Mouse (Mus musculus): ENCODE results near the gene Dennd1a.
A peak's percentile ranks its signal among the peaks of the same experiment; 100 is the strongest.

Gene Dennd1a

DNA sequence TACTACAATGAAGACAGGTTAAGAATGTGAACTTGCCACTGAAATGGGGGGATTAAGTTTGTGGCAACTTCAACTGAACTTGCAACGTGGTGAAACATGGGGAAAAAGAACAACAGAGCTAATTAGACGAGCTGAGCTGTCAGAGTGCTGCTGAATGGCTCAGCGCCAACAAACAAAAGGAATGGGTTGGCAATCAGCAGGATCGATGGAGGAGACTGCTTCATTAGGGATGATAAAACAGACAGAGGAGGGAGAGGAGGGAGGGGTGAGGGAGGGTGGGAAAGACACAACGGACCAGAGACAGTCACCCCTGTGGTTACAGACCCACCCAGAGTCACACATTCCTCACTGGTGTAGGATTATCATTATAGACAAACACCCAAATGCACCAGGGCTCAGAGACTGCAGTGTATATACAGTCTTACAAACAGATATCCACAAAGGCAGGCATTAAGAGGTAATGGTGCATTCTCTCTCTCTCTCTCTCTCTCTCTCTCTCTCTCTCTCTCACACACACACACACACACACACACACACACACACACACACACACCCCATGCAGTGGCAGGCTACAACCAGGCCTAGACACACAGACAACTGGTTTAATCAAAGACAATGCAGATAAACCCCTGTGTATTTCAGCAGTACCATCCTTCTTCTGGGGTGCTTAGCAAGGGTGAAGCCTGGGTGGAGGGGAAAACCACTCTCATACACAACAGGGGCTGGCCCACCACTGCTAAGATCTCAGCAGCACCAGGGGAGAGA is 468.2 kb downstream of the Dennd1a start:
- no peak for DNase-seq (ENCODE audit: low spot score in 2 of 2)

DNA sequence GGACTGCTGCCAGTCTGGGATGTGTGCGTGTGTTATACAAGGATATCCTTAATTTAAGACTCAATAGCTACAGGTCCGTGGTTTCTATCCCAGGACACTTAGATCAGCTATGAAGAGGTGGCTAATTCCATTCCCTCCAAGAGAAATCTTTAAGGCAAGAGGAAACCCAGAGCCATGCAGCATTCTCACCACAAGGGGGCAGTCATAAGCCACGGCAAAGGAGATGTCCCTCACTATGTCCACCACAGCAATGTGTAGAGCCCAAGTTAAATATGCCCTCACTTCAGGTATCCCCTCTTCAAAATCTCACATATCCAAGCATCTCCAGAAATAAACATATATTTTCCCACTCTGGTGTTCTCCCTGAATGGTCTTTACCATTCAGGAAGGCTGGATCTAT is 471.5 kb downstream of the Dennd1a start:
- DNase-seq (ENCODE audit: low spot score in 2 of 2) = peak; percentile 22 to 25

GRCm38 (mm10) chr2:37814820-37815361 is 472.3 kb downstream of the Dennd1a start:
- DNase-seq (ENCODE audit: low spot score in 2 of 2) = no peak

DNA sequence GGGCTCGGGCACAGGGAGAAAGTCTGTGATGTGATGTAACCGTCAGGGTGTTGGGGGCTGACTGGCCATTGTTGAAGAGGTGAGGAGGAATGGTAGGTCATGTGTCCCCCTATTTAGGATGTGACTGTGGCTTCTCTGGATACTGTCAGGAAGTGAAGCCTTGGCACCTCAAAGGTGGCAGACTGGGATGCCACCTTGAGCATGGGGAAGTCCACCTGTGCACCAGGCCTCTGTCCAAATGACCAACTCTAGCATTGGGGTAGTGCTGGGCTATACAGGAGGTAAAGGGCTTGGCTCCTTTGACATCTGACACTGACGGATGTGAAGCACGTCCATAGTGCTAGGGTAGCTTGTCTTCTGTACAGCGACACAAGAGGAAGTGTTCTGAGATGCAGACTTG is 474.8 kb downstream of the Dennd1a start:
- no peak for DNase-seq (ENCODE audit: low spot score in 2 of 2)

- no peak for DNase-seq (ENCODE audit: low spot score in 2 of 2)
Observed at GRCm38 (mm10) chr2:37811682-37812081, 475.5 kb downstream of the Dennd1a start.

DNA sequence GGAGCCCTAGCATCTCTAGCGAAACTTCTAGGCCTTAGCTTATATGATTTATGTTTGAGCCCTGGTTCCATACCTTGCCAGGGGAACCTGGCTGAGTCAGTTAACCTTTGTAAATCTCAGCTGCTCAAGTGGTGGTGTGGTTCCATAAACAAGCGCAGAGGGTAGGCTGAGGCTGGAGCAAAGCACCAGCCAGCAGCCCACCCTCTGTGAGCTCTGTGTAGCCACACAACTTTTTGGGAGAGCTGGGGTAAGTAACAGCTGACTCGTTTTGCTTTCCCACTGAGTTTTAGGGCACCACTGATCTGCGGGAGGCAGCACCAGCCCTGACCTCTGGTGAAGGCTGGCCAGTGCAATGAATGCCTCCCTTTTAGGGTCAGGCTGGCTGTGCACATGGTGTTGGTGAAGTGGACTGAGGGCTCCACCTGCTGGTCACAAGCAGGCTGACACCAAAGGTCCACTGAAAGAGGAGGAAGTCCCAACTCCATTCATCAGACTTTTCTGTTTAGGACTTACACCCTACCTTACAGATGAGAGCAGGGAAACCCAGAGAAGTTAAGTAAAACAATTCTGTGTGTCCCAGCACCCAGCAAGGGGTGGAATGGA is 484.5 kb downstream of the Dennd1a start:
- peak; percentile 37 to 39 for DNase-seq (ENCODE audit: low spot score in 2 of 2)

DNA sequence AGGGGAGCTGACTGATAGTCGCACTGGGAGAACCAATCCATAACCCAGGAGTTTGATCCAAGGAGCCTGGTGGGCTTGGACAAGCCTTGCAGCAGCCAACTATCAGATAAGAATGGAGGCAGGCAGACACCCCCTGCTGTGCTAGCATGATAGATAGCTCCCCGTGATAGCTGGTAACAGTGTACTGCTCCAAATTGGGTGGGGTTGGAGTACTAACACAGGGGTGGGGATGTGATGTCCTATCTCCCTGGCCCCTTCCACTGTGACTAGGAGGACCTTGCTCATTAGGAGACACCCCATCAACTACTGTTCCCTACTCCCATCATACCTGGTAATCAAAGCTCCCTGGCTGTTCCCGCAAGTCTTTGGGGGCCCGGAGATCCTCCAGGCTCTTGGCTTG is 485.5 kb downstream of the Dennd1a start:
- no peak for DNase-seq (ENCODE audit: low spot score in 2 of 2)

DNA sequence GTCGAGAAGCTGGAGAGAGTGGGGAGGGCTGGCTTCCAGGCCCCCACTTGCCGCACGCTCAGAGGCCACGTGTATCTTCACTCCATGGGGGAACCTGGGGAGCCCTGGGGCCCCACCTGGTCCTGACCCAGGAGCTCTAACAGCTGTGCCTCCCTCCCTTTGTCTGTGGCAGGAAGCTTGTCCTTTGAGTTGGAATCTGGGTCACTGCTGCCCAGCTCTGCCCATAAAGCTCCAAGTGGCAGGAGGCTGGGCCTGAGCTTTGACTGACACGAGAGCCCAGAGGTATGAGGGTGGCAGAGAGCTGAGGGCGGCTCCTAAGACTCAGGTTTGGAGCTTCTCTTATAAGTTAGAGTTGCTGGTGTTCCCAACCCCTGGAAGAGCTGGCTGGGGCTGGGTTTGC is 488.1 kb downstream of the Dennd1a start:
- DNase-seq (ENCODE audit: low spot score in 2 of 2) = no peak

DNA sequence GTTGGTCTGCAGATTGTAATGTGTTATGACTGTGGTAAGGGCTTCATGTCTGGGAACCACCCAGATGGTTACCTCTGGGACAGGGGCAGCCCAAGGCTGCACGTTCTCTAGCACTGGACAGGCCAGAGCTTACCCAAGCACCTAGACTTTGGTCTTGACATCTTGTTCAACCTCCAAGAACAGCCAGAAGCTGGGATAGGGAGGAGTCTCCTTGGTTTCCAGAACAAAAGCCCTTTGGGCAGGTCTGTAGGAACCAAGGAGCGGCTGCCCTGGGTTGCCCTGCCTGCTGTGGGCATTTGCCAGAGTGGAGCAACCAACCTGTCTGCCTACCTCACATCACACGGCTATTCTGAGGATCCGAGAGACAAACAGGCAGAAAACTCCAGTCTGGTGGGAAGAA is 490.1 kb downstream of the Dennd1a start:
- DNase-seq (ENCODE audit: low spot score in 2 of 2) = no peak

GRCm38 (mm10) chr2:37796021-37796420 is 491.2 kb downstream of the Dennd1a start:
- DNase-seq (ENCODE audit: low spot score in 2 of 2) = no peak

DNA sequence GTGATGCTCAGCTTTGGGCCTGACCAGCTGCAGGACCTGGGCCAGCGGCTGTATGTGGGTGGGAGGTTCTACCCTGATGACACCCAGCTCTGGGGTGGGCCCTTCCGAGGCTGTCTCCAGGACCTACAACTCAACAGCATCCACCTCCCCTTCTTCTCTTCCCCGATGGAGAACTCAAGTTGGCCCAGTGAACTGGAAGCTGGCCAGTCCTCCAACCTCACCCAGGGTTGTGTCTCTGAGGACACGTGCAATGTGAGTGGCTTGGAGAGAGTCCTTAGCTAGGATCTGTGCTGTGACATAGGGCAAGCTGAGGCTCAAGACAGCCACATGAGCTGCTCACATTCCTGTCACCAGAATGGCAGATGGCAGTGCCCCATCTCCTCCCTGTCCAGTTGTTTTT is 495.9 kb downstream of the Dennd1a start:
- no peak for DNase-seq (ENCODE audit: low spot score in 2 of 2)

- DNase-seq (ENCODE audit: low spot score in 2 of 2) = no peak
Observed at GRCm38 (mm10) chr2:37790738-37791137, 496.5 kb downstream of the Dennd1a start.

DNA sequence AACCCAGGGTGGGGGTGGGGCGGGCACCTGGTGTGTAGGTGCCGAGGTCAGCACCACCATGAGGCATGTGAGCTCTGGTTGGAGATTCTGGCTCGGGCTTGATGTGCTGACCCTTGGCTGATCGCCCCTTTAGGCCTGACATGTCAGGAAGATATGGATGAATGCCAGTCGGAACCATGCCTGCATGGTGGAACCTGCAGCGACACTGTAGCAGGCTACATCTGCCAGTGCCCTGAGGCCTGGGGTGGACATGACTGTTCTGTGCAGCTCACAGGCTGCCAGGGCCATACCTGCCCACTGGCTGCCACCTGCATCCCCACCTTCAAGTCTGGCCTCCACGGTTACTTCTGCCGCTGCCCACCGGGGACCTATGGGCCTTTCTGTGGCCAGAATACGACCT is 497.2 kb downstream of the Dennd1a start:
- no peak for DNase-seq (ENCODE audit: low spot score in 2 of 2)

DNA sequence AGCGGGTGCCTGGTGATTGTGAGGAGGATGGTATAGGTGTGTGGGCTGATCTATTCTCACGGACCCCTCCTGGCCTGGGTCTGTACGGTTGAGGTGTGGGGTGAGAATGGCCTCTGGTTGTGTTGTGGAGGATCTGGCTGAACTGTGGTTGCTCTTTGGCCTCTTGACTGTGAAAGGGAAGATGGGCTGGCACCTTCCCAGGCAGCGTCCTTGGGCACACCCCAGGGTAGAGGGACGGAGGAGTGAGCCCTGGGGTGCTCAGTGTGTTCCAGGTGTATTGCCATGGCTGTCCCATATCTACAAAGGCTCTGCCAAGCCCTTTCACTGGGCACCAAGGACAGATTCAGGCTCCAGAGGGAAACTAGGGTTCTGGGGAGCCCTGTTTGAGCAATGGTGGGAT is 498.2 kb downstream of the Dennd1a start:
- DNase-seq (ENCODE audit: low spot score in 2 of 2) = no peak

GRCm38 (mm10) chr2:37788176-37788962 is 498.8 kb downstream of the Dennd1a start:
- no peak for DNase-seq (ENCODE audit: low spot score in 2 of 2)

DNA sequence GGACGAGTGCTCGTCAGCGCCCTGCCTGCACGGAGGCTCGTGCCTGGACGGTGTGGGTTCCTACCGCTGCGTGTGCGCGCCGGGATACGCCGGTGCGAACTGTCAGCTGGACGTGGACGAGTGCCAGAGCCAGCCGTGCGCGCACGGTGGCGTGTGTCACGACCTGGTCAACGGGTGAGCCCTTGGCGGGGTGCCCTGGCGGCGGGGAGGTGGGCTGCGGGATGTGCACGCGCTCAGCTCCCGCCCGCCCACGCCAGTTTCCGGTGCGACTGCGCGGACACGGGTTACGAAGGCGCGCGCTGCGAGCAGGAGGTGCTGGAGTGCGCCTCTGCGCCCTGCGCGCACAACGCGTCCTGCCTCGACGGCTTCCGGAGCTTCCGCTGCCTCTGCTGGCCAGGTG is 500.7 kb downstream of the Dennd1a start:
- no peak for DNase-seq (ENCODE audit: low spot score in 2 of 2)

- no peak for DNase-seq (ENCODE audit: low spot score in 2 of 2)
Observed at GRCm38 (mm10) chr2:37784473-37784872, 502.7 kb downstream of the Dennd1a start.

DNA sequence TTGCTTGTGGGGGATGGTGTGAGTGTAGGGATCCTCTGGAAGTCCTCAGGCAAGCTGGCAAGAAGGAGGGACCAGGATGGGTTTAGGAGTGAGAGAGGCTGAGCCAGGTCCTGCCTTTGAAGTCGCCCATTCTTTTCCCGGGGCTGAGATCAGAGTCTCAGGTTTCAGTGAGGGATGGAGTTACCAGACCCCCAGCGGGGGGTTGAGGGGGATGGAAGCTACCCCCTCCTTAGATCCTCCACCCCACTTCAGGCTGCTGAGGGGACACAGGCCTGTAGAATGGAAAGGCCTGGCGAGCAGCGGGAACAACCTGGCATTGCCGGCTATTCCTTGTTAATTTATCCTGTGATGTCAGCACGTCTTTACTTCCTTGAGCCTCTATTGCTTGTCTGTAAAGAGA is 505.2 kb downstream of the Dennd1a start:
- no peak for DNase-seq (ENCODE audit: low spot score in 2 of 2)

- DNase-seq (ENCODE audit: low spot score in 2 of 2) = no peak
Observed at GRCm38 (mm10) chr2:37781421-37781820, 505.8 kb downstream of the Dennd1a start.

DNA sequence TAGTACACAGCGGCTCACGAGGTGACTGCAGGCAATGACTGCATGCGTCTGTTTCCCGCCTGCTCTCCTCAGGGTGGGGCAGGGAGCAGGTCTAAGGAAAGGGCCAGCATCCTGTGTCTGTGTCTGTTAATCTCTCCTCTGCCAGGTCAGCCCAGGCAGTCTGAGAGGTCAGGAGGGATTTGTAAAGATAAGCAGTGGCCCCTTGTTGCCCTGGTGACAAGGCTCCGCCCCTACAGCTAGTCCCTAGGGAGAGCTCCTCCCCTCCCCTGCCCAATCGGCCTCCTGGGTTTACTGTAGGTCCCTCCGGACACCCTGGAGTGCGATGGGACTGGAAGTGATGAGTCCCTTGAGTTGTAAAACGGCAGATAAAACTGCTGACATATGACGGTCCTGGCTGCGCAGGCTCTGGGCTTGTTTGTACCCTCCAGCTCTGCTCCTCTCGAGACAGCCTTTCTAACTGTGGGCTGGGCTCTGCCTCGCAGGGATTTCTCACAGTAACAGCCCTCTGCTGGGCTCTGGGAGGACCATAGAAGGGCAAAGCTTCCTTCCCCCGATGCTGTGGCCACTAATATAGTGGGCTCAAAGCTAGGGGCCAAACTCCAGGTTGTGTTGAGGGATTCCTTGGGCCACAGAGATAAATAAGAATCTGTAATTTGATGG is 506.8 kb downstream of the Dennd1a start:
- DNase-seq (ENCODE audit: low spot score in 2 of 2) = peak; percentile 66 to 72

DNA sequence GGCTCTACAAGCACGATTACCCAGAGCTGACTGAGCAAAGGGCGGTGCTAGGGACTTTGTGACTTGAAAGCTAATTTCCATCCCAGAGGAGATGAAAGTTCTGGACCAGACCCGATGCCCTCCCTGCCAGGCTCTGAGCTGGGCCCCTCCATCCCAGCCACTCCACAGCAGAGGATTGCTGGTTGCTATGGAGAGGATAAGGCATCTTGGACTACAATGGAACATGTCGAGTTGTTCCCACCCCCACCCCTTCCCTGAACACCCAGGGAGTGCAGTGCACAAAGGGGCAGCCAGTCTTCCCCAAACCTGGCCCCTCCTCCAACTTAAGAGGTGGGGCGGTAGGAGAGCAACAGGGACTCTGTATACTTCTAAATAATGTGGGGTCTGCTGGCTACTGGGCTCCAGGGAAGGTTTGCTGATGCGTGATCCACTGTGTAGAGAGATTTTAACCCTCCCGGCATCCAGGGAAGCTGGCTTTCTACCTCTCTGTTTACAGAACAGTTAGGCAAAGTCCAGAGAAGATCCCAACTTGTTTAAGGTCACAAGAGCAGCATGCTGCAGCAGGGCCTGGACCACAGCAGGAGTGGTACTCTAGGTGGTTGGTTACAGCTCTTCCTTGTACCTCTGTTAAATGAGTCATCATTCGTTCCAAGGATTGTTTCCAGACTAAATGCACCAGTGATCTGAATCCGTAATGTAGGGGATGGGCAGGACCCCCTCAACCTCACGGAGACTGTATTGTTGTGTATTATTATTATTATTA is 509.1 kb downstream of the Dennd1a start:
- no peak for DNase-seq (ENCODE audit: low spot score in 2 of 2)
